Mouse (Mus musculus) embryonic facial prominence, embryonic 15.5 days (tissue): ENCODE results near the gene Cerkl. TPM values are rescaled to one million over a fixed set of nuclear protein-coding genes. Genes with fewer than 3 reads are reported as not detected.
A peak's percentile ranks its signal among the peaks of the same experiment; 100 is the strongest.

Experiments
- ATAC-seq: fragments of 200-750 bp; cut with Nextera tagmentation; 2 replicates; pipeline ENCODE4 v1.8.0; 2017; ENCODE audit warnings: low read depth, moderate TSS enrichment; ENCODE audit not compliant: insufficient number of reproducible peaks, low FRiP score, low TSS enrichment
- H3K27ac ChIP-seq: fragments of 300-500 bp; sonication (generic); replicated peaks from 2 replicates; pipeline ENCODE4 v1.5.1; 2015; ENCODE audit warnings: mild to moderate bottlenecking, inconsistent platforms
- H3K27me3 ChIP-seq: fragments of 300-500 bp; sonication (generic); 2 replicates; pipeline ENCODE4 v1.6.1; 2015; ENCODE audit warnings: inconsistent platforms
- H3K36me3 ChIP-seq: fragments of 300-500 bp; sonication (generic); 2 replicates; pipeline ENCODE4 v1.6.1; 2015; ENCODE audit warnings: mild to moderate bottlenecking, inconsistent platforms
- H3K4me1 ChIP-seq: fragments of 300-500 bp; sonication (generic); 2 replicates; pipeline ENCODE4 v1.6.1; 2015; ENCODE audit warnings: inconsistent platforms
- H3K4me2 ChIP-seq: fragments of 300-500 bp; sonication (generic); replicated peaks from 2 replicates; pipeline ENCODE4 v1.6.1; 2015; ENCODE audit warnings: mild to moderate bottlenecking, inconsistent platforms
- H3K4me3 ChIP-seq: fragments of 300-500 bp; sonication (generic); replicated peaks from 2 replicates; pipeline ENCODE4 v1.5.1; 2015; ENCODE audit warnings: mild to moderate bottlenecking, inconsistent platforms
- H3K9ac ChIP-seq: fragments of 300-500 bp; sonication (generic); 2 replicates; pipeline ENCODE4 v1.6.1; 2015; ENCODE audit warnings: inconsistent platforms
- H3K9me3 ChIP-seq: fragments of 300-500 bp; sonication (generic); replicated peaks from 2 replicates; pipeline ENCODE4 v1.6.1; 2016; ENCODE audit warnings: inconsistent platforms
- WGBS: fragments of 180-500 bp; shearing (Covaris S2); methylation state at CpG from one replicate; pipeline ENCODE4 v1.1.7; 2015; 5-methylcytosine and 5-hydroxymethylcytosine counted together
- polyA plus RNA-seq: library from polyadenylated mRNA; unstranded; fragments of >200 nt; fragmentation: Nextera tagmentation; extraction: Ambion mirVana; gene quantifications from 2 replicates; pipeline ENCODE4 v1.2.1, GENCODE M21; 2015

The Cerkl gene
- polyA plus RNA-seq, 1 experiment from 2014 or later, result 4.0 TPM

DNA sequence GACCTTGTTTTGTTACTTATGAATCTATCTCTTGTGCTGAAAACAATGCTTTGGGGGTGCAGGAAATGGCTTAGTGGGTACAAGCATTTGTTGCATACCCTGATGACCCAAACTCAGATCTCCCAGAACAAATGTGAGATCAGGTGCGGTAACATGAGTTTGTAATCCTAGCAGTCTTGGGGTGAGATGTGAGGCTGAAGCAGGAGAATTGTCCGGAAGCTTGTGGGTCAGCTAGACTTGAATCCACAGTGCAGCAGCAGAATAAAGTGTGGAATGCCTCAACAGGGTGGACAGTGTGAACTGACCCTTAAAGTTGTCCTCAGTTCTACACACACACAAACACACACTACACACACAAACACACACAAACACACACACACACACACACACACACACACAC, 14.4 kb downstream of the Cerkl start:
- Histone ChIP-seq H3K27ac (no peak overlapping the region), H3K4me2 (no peak overlapping the region), H3K9me3 (no peaks in the 10 kb centered on the region), H3K36me3 (no peaks in the 10 kb centered on the region), H3K4me3 (no peak overlapping the region), H3K4me1 (no peaks in the 10 kb centered on the region), H3K9ac (no peak overlapping the region), H3K27me3 (no peaks in the 10 kb centered on the region)
- no peak for ATAC-seq
- WGBS, result 95% methylated on average over 2 of the region's 2 CpGs

DNA sequence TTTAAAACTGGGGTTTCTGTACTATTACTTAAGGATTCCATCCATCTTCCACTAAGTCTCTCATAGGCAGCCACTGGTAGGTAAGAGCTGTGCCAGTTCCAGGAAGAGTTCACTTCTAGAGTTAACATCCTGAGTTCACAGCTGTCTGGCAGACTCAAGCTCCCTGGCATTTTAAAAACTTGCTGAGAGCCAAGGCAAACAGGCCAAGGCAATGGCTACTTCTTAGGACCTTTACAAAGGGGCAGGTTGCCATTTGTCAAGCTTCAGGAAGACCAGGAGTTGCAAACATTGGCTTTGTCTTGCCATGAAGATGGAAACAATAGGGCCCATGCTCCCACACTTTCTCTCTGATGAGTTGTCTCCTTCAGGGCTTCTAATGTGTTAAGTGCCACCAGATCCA, 26.5 kb downstream of the Cerkl start:
- peaks cover 15% of the 10 kb centered on the region for H3K4me1 ChIP-seq
- no peak for ATAC-seq
- no peak overlapping the region for H3K4me2 ChIP-seq
- no peak overlapping the region for H3K9ac ChIP-seq
- no peak overlapping the region for H3K27ac ChIP-seq
- no peak overlapping the region for H3K4me3 ChIP-seq
- H3K36me3 ChIP-seq, result no peaks in the 10 kb centered on the region
- no peaks in the 10 kb centered on the region for H3K9me3 ChIP-seq
- peaks cover 4% of the 10 kb centered on the region; the same call in 1 of the 2 replicates for H3K27me3 ChIP-seq

DNA sequence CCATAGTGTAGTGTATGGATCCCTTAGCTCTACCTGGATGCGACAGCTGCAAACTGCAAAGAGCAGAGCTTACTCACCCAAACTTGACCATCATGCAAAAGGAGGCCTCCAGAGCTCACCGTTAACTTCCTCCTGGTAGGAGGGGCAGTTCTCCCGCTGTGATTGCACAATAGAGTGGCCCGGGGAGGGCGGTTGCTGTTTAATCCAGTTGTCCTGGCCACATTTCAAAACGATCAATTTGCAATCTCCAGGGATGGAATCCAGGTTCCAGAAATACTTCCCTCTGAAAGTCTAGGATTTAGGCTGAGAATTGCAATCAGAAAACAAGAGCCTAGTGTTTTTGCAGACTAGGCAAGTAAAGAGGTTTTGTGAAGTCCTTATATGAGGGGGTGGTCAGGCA, 26.9 kb downstream of the Cerkl start:
- Histone ChIP-seq H3K9ac (no peak overlapping the region), H3K4me2 (no peak overlapping the region)
- no peak for ATAC-seq

DNA sequence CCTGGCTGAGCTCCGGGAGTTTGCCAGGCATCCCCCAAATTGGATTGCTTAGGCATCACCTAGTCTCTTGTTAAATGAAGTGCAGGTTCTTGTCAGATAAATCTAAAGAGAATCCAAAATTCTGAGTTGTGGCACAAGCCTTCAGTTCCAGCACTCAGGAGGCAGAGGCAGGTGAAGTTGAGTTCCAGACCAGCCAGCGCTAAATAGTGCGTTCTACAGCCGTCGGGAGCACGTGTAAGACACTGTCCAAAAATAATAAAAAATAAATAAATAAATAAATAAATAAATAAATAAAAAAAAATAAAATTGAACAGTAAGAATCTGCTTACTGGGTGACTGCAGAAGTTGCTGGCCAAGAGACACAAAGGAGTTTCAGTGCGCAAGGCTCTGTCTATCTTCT, 27.5 kb downstream of the Cerkl start:
- Histone ChIP-seq H3K27ac (no peak overlapping the region), H3K9ac (no peak overlapping the region), H3K9me3 (no peaks in the 10 kb centered on the region), H3K4me1 (peaks cover 15% of the 10 kb centered on the region), H3K4me2 (peak overlapping the region; percentile 94), H3K4me3 (peak overlapping the region; percentile 49), H3K36me3 (no peaks in the 10 kb centered on the region), H3K27me3 (peaks cover 4% of the 10 kb centered on the region; the same call in 1 of the 2 replicates)
- 18% methylated on average over 7 of the region's 7 CpGs for WGBS
- ATAC-seq, result no peak

More for the DNA sequence above, 26.9 kb downstream of the Cerkl start:
- Histone ChIP-seq H3K27me3 (peaks cover 4% of the 10 kb centered on the region; the same call in 1 of the 2 replicates), H3K9me3 (no peaks in the 10 kb centered on the region), H3K4me1 (peaks cover 15% of the 10 kb centered on the region), H3K4me3 (no peak overlapping the region), H3K36me3 (no peaks in the 10 kb centered on the region), H3K27ac (no peak overlapping the region)
- WGBS, result 13% methylated on average over 6 of the region's 6 CpGs

DNA sequence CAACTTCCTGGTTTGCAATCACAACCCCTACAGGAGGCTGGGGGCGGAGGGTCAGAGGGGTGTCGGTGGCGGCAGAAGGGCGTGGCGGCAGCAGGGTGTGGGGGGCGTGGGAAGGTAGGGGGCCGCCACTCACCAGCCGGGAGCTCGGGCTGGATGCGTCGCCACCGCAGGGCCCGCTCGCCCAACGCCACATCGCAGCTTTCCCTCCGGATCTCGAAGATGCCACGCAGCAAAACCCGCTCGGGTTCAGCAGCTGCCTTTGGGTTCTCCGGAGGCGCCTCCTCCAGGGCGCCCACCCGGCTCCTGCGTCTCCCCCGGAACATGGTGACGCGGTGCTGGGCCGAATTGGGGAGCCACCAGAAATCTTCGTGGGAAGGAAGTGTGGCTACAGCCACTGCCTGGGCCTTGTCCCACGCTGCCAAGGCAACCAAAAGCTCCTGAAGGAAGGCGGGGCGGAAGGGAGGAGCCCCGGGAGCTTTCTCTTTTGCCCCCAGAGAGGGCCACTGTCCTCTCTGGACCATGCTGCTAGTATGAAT, 27.9 kb downstream of the Cerkl start:
- ATAC-seq, result peak; percentile 63
- H3K9ac ChIP-seq, result peak overlapping the region; percentile 15; the same call in 1 of the 2 replicates
- no peaks in the 10 kb centered on the region for H3K9me3 ChIP-seq
- H3K4me1 ChIP-seq, result peaks cover 15% of the 10 kb centered on the region
- H3K4me3 ChIP-seq, result peak overlapping the region; percentile 49
- H3K27me3 ChIP-seq, result peaks cover 4% of the 10 kb centered on the region; the same call in 1 of the 2 replicates
- WGBS, result under 1% methylated on average over 35 of the region's 35 CpGs
- no peak overlapping the region for H3K27ac ChIP-seq
- H3K4me2 ChIP-seq, result peak overlapping the region; percentile 94
- H3K36me3 ChIP-seq, result no peaks in the 10 kb centered on the region

DNA sequence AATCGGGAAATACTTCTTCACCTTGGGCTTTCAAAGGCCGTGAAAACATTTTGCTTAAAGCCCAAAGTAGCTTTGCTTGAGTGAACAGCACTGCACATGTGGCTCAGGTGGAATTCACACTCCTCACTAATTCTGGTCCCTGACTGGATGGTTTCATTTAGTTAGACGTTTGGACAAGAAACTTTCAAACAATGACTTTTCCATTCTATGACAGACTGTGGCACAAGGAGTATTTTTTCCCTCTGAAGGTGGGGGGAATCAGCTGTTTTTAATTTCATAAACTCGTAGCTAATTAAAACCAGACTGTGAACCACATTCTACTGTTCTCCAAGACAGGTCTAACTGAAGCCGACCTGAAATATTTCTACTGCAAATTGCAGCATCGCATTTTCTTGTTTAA, 28.6 kb downstream of the Cerkl start:
- no peak for ATAC-seq
- Histone ChIP-seq H3K9me3 (no peaks in the 10 kb centered on the region), H3K9ac (no peak overlapping the region), H3K27ac (no peak overlapping the region), H3K4me2 (peak overlapping the region; percentile 94; the same call in 1 of the 2 replicates), H3K4me3 (0 out of 2 replicates have a peak overlapping the region, but pooled peaks have one; percentile 49), H3K27me3 (peaks cover 4% of the 10 kb centered on the region; the same call in 1 of the 2 replicates), H3K36me3 (no peaks in the 10 kb centered on the region), H3K4me1 (peaks cover 15% of the 10 kb centered on the region)
- 12% methylated on average over 6 of the region's 6 CpGs for WGBS

DNA sequence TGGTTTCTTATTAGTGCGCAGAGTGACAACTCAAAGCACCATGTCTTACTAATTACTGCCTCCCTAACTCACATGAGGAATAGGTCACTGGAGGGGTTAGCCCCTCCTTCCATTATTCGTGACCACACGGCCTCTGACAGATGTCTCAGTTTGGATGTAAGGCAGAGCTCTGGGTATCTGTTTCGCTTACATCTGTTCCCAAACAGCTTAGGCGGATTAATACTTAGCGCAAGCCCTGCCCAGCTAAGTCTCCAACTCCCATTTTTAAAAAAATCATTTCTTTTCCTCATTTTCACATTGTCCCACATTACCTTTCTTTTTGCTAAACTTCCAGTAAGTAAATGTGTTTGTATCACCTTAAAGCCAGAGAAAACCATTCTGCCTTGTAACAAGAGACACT, 34.9 kb downstream of the Cerkl start:
- Histone ChIP-seq H3K27me3 (no peaks in the 10 kb centered on the region), H3K4me1 (no peaks in the 10 kb centered on the region), H3K4me3 (no peak overlapping the region), H3K9me3 (no peaks in the 10 kb centered on the region), H3K27ac (no peak overlapping the region), H3K36me3 (no peaks in the 10 kb centered on the region), H3K9ac (no peak overlapping the region), H3K4me2 (no peak overlapping the region)
- WGBS, result 22% methylated on average over 6 of the region's 6 CpGs
- no peak for ATAC-seq

DNA sequence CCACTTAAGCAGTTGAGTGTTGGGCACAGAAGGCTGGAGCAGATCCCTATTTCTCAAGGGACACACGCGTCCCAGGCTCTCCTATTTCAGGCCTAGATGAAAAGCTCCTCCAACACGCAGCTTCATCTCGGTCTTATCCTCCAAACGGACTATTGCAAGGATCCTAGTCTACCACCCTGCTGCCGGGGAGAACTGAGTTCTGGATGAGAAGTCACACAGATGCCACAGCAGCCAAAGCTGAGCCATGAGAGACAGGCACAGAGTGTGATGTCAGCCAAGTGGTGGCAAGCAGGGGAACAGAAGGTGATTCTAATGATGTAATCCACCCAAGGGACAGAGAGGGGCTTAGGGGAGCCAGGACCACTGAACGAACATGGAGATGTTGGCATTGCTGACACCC, 42.1 kb downstream of the Cerkl start:
- ATAC-seq, result 0 out of 2 replicates have a peak, but pooled peaks have one; percentile 39
- no peak overlapping the region for H3K4me3 ChIP-seq
- 77% methylated on average over 7 of the region's 7 CpGs for WGBS
- H3K4me1 ChIP-seq, result no peaks in the 10 kb centered on the region
- H3K9me3 ChIP-seq, result no peaks in the 10 kb centered on the region
- no peak overlapping the region for H3K9ac ChIP-seq
- H3K4me2 ChIP-seq, result no peak overlapping the region
- no peaks in the 10 kb centered on the region for H3K27me3 ChIP-seq
- H3K27ac ChIP-seq, result no peak overlapping the region
- H3K36me3 ChIP-seq, result no peaks in the 10 kb centered on the region

DNA sequence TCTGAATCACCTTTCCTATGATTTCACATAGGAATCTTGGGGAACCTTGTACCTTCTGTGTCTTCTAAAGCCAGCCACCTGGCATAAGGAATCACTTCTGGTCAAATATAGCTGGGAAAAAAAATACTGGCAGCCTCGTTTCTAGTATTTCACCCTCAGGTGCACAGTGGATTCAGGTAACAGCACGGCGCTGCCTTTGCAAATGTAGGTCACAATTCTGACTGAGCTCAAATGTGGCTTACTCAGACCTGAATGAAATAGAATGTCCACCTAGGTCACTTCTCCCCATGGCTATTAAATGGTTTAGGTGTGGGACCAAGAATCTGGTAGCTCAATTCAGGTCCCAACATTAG, 45.7 kb downstream of the Cerkl start:
- ATAC-seq, result no peak
- Histone ChIP-seq H3K9me3 (no peaks in the 10 kb centered on the region), H3K27me3 (no peaks in the 10 kb centered on the region), H3K27ac (no peak overlapping the region), H3K4me3 (no peak overlapping the region), H3K4me2 (no peak overlapping the region), H3K4me1 (no peaks in the 10 kb centered on the region), H3K9ac (no peak overlapping the region), H3K36me3 (no peaks in the 10 kb centered on the region)
- 61% methylated on average over 3 of the region's 3 CpGs for WGBS

DNA sequence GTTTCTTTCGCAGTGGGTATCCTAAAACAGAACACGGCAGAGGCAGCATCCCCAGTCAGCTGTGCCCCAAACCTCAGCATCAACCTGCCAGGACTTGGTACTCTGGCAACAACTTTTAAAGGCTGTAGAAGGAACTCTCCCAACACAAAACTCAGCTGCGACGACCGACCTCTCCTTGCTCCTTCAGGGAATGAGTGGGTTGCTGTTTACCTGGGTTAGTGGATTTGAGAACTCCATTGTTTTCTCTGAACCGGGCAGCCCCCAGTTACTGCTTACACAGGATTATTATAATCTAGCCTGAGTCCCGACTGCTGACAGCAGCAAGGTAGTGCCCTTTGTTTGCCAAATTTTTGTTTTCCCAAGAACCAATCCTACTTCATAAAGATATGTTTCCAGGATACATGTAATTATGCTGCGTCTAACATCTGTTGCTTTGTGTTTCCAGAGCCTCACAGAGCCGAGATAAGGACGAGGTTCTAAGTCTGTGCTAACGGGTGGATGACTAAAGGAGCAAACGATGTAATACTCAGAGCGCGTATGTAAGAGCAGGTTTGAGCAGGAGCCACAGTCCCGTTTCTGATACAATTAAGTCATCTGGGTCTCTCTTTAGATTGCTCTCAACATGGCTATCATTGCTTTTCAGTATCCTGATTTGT, 46.2 kb downstream of the Cerkl start:
- ATAC-seq, result no peak
- WGBS, result 53% methylated on average over 15 of the region's 15 CpGs
- no peak overlapping the region for H3K27ac ChIP-seq
- H3K9me3 ChIP-seq, result no peaks in the 10 kb centered on the region
- no peaks in the 10 kb centered on the region for H3K4me1 ChIP-seq
- no peak overlapping the region for H3K9ac ChIP-seq
- no peak overlapping the region for H3K4me2 ChIP-seq
- no peaks in the 10 kb centered on the region for H3K36me3 ChIP-seq
- H3K4me3 ChIP-seq, result no peak overlapping the region
- H3K27me3 ChIP-seq, result no peaks in the 10 kb centered on the region

DNA sequence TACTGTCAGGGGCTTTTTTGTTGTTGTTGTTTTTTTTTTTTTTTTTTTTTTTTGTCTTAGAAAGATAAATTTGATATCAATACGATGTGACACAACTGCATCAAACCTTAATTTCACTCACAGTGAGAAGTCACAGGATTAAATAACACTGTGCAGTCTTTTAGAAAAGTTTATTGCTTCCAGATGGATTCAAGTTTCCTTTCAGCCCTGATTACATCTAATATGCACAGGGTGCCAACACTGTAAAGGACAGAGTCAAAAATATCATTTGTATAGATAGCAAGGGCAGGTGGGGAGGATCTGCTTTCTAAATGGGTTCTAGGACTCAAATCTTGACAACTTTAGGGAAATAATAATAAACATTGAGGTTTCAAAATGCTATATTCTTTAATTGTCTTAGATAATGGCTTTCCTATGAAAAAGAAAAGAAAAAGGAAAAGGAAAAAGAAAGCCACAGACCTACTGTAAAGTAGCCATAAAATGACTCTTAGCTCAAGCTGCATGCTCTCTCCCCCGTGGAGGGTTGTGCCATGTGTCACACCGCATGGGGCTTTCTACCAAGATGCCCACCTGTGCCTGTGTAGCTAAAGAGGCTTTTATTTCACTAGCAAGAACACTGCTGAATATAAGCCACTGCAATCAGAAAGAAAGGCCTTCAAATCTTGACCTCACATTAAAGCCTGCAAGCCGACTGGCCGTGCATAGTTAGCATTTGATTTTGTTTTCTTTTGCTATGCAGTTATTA, 50.8 kb downstream of the Cerkl start:
- H3K9ac ChIP-seq, result no peak overlapping the region
- H3K27me3 ChIP-seq, result no peaks in the 10 kb centered on the region
- no peak overlapping the region for H3K4me3 ChIP-seq
- H3K36me3 ChIP-seq, result no peaks in the 10 kb centered on the region
- WGBS, result 58% methylated on average over 5 of the region's 5 CpGs
- no peak overlapping the region for H3K4me2 ChIP-seq
- H3K9me3 ChIP-seq, result no peaks in the 10 kb centered on the region
- ATAC-seq, result no peak
- H3K4me1 ChIP-seq, result no peaks in the 10 kb centered on the region
- H3K27ac ChIP-seq, result no peak overlapping the region
